Mouse (Mus musculus) limb, embryonic 15.5 days (tissue): ENCODE data around the gene Agbl5. TPM values are rescaled to one million over a fixed set of nuclear protein-coding genes. Genes with fewer than 3 reads are reported as not detected.

ENCODE experiments used
- ATAC-seq: fragments of 200-750 bp; cut with Nextera tagmentation; 2 replicates; pipeline ENCODE4 v1.8.0; 2017; ENCODE audit warnings: low read depth, moderate TSS enrichment; ENCODE audit not compliant: insufficient number of reproducible peaks, low FRiP score, low TSS enrichment
- H3K27ac ChIP-seq: fragments of 300-500 bp; sonication (generic); 2 replicates; pipeline ENCODE4 v1.5.1; 2015; ENCODE audit warnings: moderate library complexity, mild to moderate bottlenecking, inconsistent platforms
- H3K27me3 ChIP-seq: fragments of 300-500 bp; sonication (generic); 2 replicates; pipeline ENCODE4 v1.6.1; 2015; ENCODE audit warnings: inconsistent platforms
- H3K36me3 ChIP-seq: fragments of 300-500 bp; sonication (generic); 2 replicates; pipeline ENCODE4 v1.6.1; 2015; ENCODE audit warnings: inconsistent platforms
- H3K4me1 ChIP-seq: fragments of 300-500 bp; sonication (generic); 2 replicates; pipeline ENCODE4 v1.6.1; 2015; ENCODE audit warnings: inconsistent platforms
- H3K4me2 ChIP-seq: fragments of 300-500 bp; sonication (generic); 2 replicates; pipeline ENCODE4 v1.6.1; 2015; ENCODE audit warnings: mild to moderate bottlenecking, inconsistent platforms
- H3K4me3 ChIP-seq: fragments of 300-500 bp; sonication (generic); 2 replicates; pipeline ENCODE4 v1.5.1; 2015; ENCODE audit warnings: mild to moderate bottlenecking, inconsistent platforms
- H3K9ac ChIP-seq: fragments of 300-500 bp; sonication (generic); 2 replicates; pipeline ENCODE4 v1.6.1; 2015; ENCODE audit warnings: inconsistent platforms
- H3K9me3 ChIP-seq: fragments of 300-500 bp; sonication (generic); 2 replicates; pipeline ENCODE4 v1.6.1; 2016; ENCODE audit warnings: inconsistent platforms
- WGBS: fragments of 180-500 bp; shearing (Covaris S2); methylation state at CpG from one replicate; pipeline ENCODE4 v1.1.7; 2015; 5-methylcytosine and 5-hydroxymethylcytosine counted together
- polyA plus RNA-seq: library from polyadenylated mRNA; unstranded; fragments of >200 nt; fragmentation: Nextera tagmentation; extraction: Ambion mirVana; gene quantifications from 2 replicates; pipeline ENCODE4 v1.2.1, GENCODE M21; 2015

Gene Agbl5
- polyA plus RNA-seq, 1 experiment from 2014 or later: 21.9 TPM

GRCm38 (mm10) chr5:30923119-30923518, 34.6 kb downstream of the Agbl5 start:
- peaks cover 51% of the 10 kb centered on the region for H3K4me1 ChIP-seq
- no peaks in the 10 kb centered on the region for H3K27me3 ChIP-seq
- ATAC-seq: no peak
- no peak overlapping the region for H3K27ac ChIP-seq
- no peak overlapping the region for H3K9ac ChIP-seq
- no peak overlapping the region for H3K4me3 ChIP-seq
- no peaks in the 10 kb centered on the region for H3K9me3 ChIP-seq
- H3K4me2 ChIP-seq: no peak overlapping the region
- H3K36me3 ChIP-seq: peaks cover 32% of the 10 kb centered on the region
- WGBS: 80% methylated on average over 6 of the region's 6 CpGs

DNA sequence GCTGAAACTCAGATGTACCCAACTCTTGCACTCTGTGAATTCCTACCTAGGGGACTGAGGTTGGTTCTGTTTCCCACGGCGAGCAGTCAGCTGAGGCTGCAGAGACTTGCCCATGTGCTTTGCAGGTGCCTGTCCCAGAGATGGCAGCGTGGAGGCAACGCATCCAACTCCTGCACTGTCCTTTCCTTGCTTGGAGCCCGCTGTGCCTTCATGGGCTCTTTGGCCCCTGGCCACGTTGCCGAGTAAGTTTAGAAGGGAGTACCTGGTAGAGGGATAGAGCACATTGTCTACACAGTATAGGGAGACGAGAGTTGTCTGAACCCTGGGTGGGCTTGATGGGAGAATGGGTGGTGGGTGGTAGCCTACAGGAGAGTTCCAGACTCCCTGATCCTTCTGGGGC, 36.1 kb downstream of the Agbl5 start:
- Histone ChIP-seq H3K9me3 (no peaks in the 10 kb centered on the region), H3K27ac (no peak overlapping the region), H3K4me3 (no peak overlapping the region), H3K4me1 (peaks cover 36% of the 10 kb centered on the region), H3K36me3 (peaks cover 18% of the 10 kb centered on the region), H3K9ac (no peak overlapping the region), H3K27me3 (no peaks in the 10 kb centered on the region), H3K4me2 (no peak overlapping the region)
- 72% methylated on average over 8 of the region's 8 CpGs for WGBS
- ATAC-seq: no peak

GRCm38 (mm10) chr5:30925217-30925616, 36.7 kb downstream of the Agbl5 start:
- Histone ChIP-seq H3K4me2 (no peak overlapping the region), H3K36me3 (peaks cover 11% of the 10 kb centered on the region), H3K27me3 (no peaks in the 10 kb centered on the region), H3K9me3 (no peaks in the 10 kb centered on the region), H3K27ac (no peak overlapping the region), H3K9ac (no peak overlapping the region), H3K4me3 (no peak overlapping the region), H3K4me1 (peaks cover 31% of the 10 kb centered on the region)
- WGBS: 88% methylated on average over 5 of the region's 5 CpGs
- ATAC-seq: no peak

DNA sequence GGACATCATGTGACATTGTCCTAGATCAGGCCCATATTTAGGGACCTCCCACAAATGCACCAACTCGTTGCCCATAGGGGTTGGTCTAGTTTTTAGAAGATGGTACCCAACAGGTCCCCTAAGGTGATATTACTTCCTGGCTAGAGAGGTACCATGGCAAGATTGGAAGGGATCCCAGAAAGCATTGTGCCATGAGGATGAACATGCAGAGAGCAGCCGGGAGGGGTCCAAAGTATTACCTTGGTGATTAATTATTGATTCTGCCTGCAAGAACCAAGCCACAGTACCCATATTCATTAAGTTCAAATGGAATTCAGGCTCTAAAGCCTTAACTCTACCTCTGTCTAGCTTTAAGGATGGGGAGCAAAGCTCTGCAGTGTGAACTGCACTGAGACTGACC, 37.6 kb downstream of the Agbl5 start:
- Histone ChIP-seq H3K4me2 (no peak overlapping the region), H3K9me3 (no peaks in the 10 kb centered on the region), H3K36me3 (peaks cover 3% of the 10 kb centered on the region; the same call in 1 of the 2 replicates), H3K4me3 (no peak overlapping the region), H3K27me3 (no peaks in the 10 kb centered on the region), H3K4me1 (peaks cover 25% of the 10 kb centered on the region), H3K9ac (no peak overlapping the region), H3K27ac (no peak overlapping the region)
- ATAC-seq: no peak
- 73% methylated on average over 2 of the region's 2 CpGs for WGBS

DNA sequence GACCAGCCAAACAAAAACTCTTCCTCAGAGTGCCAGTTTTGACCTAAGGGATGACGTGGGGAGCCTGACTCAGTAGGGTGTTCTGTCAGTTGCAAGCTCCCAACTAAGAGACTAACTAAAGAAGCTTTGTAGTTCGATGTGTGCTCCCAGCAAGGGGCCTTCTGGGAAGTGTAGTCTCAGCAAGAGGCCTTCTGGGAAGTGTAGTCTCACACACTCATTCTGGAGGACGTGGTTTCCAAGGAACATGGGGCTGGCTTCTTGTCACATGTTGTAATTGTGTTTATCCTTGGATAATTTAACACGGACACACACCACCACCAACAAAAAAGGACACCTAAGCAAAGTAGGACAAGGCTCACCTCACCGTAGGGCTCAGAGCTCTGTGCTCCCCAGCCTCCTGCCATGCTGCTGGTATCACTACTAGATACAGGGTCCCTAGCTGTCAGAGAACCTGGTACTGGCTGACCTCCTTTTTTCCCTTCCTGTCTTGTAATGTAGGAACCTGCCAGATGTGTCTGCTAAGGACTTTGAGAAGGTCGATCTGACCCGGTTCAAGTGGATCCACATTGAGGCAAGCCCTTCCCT, 39.5 kb downstream of the Agbl5 start:
- no peak overlapping the region for H3K27ac ChIP-seq
- no peak for ATAC-seq
- H3K9me3 ChIP-seq: no peaks in the 10 kb centered on the region
- H3K27me3 ChIP-seq: no peaks in the 10 kb centered on the region
- 0 out of 2 replicates have a peak, but pooled peaks cover 3% of the 10 kb centered on the region for H3K36me3 ChIP-seq
- H3K4me3 ChIP-seq: no peak overlapping the region
- H3K4me1 ChIP-seq: peaks cover 7% of the 10 kb centered on the region; the same call in 1 of the 2 replicates
- no peak overlapping the region for H3K9ac ChIP-seq
- WGBS: 39% methylated on average over 7 of the region's 7 CpGs
- peak overlapping the region; percentile 25; the same call in 1 of the 2 replicates for H3K4me2 ChIP-seq

DNA sequence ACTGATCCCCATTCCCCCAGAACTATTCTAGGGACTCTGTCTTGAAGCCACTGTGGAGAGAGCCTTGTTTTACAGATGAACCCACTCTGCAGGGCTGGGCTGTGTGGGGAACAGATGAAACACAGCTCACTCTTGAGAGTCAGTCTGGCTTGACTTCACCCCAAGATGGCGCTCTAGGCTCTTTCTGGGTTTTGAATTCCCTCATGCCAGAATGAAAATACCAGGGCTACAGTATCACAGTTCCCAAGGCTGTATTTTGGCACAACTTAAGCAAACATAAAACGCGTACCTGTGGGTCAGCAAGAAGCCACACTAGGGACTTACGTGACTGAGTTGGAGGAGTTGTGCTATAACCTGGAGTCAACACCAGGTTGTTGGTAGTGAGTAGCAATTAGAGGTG, 41.6 kb downstream of the Agbl5 start:
- H3K27ac ChIP-seq: no peak overlapping the region
- peaks cover 6% of the 10 kb centered on the region; the same call in 1 of the 2 replicates for H3K4me1 ChIP-seq
- H3K9ac ChIP-seq: no peak overlapping the region
- no peak overlapping the region for H3K4me3 ChIP-seq
- no peak overlapping the region for H3K4me2 ChIP-seq
- no peak; the same call in 1 of the 2 replicates for ATAC-seq
- no peaks in the 10 kb centered on the region for H3K27me3 ChIP-seq
- 0 out of 2 replicates have a peak, but pooled peaks cover 3% of the 10 kb centered on the region for H3K36me3 ChIP-seq
- no peaks in the 10 kb centered on the region for H3K9me3 ChIP-seq
- 32% methylated on average over 4 of the region's 4 CpGs for WGBS

GRCm38 (mm10) chr5:30930846-30931245, 42.4 kb downstream of the Agbl5 start:
- Histone ChIP-seq H3K36me3 (no peaks in the 10 kb centered on the region), H3K4me1 (peaks cover 6% of the 10 kb centered on the region; the same call in 1 of the 2 replicates), H3K4me2 (no peak overlapping the region), H3K27ac (no peak overlapping the region), H3K4me3 (no peak overlapping the region), H3K9ac (no peak overlapping the region), H3K27me3 (no peaks in the 10 kb centered on the region), H3K9me3 (no peaks in the 10 kb centered on the region)
- ATAC-seq: no peak
- 80% methylated on average over 6 of the region's 6 CpGs for WGBS

DNA sequence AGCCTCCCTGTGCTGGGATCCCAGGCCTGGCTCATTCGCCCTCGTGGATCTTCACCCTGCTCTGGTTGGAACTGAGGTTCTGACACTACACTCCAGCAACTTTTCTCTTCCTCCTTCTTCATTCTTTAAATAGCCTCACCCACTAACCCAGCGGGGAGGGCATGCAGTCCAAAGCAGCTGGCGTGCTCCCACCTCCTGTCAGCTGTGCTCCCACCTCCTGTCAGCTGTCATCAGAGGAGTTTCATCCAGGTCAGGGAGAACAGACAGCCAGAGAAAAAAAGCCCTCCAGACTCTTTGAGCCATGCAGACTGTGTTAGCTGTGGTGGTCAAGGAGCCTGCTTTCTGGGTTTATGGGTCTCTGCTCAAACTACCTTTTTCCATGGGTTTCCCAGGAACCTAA, 42.9 kb downstream of the Agbl5 start:
- ATAC-seq: no peak
- H3K4me2 ChIP-seq: no peak overlapping the region
- H3K4me1 ChIP-seq: peaks cover 6% of the 10 kb centered on the region; the same call in 1 of the 2 replicates
- no peak overlapping the region for H3K27ac ChIP-seq
- H3K9ac ChIP-seq: no peak overlapping the region
- no peaks in the 10 kb centered on the region for H3K36me3 ChIP-seq
- H3K27me3 ChIP-seq: no peaks in the 10 kb centered on the region
- WGBS: 77% methylated on average over 4 of the region's 4 CpGs
- H3K4me3 ChIP-seq: no peak overlapping the region
- no peaks in the 10 kb centered on the region for H3K9me3 ChIP-seq

DNA sequence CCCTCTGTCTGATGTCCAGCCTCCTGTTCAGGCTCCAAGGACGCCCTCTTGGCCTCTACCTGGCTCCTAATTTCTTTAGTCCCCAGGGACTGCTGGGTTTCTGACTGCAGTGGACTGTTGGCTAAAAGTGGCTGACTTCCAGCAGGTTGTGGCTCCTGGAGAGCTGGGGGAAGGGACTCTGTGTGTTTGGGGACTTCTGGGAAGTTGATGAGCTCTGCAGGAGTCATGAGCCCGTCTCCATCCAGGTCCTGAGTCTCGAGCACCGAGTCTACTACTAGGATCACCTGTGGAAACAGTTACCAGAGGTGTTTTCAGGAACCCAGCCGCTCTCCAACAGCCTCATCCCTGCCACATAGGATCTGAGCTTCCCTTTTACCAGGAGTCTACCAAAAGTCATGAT, 45.2 kb downstream of the Agbl5 start:
- 63% methylated on average over 5 of the region's 5 CpGs for WGBS

DNA sequence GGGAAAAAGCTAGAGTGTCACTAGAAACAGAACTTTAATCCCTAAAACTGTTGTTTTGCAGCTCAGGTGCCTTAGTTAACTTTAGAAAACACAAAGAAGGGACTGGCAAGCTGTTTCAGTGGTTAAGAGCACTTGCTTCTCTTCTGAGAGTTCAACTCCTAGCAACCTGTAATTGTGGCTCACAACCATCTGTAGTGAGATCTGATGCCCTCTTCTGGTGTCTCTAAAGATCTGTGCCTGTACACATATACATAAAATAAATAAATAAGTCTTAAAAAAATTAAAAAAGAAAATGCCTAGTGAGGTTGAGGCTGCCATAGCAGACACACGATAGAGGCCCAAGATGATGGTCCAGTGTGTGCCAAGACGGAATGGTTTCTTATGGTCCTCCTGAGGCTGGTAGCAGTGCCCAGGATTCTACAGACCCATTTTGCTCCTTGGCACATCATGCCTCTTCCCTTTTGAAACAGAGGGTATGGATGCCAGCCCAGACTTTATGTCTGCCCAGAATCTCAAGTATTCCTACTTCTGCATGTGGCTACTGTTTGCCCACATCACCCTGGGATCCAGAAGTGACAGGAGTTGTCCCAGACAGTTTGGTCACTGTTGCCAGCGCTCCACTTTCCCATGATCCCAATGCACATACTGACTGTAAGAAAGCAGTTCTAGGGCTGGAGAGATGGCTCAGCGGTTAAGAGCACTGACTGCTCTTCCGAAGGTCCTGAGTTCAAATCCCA, 46.4 kb downstream of the Agbl5 start:
- no peak for ATAC-seq
- H3K27ac ChIP-seq: no peak overlapping the region
- H3K4me1 ChIP-seq: peaks cover 3% of the 10 kb centered on the region; the same call in 1 of the 2 replicates
- no peaks in the 10 kb centered on the region for H3K9me3 ChIP-seq
- no peak overlapping the region for H3K4me2 ChIP-seq
- H3K27me3 ChIP-seq: no peaks in the 10 kb centered on the region
- no peaks in the 10 kb centered on the region for H3K36me3 ChIP-seq
- no peak overlapping the region for H3K4me3 ChIP-seq
- WGBS: 88% methylated on average over 5 of the region's 5 CpGs
- H3K9ac ChIP-seq: no peak overlapping the region

More for the DNA sequence above, 45.2 kb downstream of the Agbl5 start:
- H3K27me3 ChIP-seq: no peaks in the 10 kb centered on the region
- no peaks in the 10 kb centered on the region for H3K9me3 ChIP-seq
- no peak overlapping the region for H3K4me2 ChIP-seq
- H3K4me1 ChIP-seq: peaks cover 3% of the 10 kb centered on the region; the same call in 1 of the 2 replicates
- no peak overlapping the region for H3K27ac ChIP-seq
- H3K9ac ChIP-seq: no peak overlapping the region
- H3K36me3 ChIP-seq: no peaks in the 10 kb centered on the region
- no peak for ATAC-seq
- H3K4me3 ChIP-seq: no peak overlapping the region

GRCm38 (mm10) chr5:30943004-30943403, 54.5 kb downstream of the Agbl5 start:
- Histone ChIP-seq H3K27ac (no peak overlapping the region), H3K4me1 (peaks cover 6% of the 10 kb centered on the region), H3K4me2 (no peak overlapping the region), H3K27me3 (peaks cover 6% of the 10 kb centered on the region; the same call in 1 of the 2 replicates), H3K9me3 (no peaks in the 10 kb centered on the region), H3K4me3 (no peak overlapping the region), H3K9ac (no peak overlapping the region), H3K36me3 (no peaks in the 10 kb centered on the region)
- no peak for ATAC-seq
- WGBS: 96% methylated on average over 2 of the region's 2 CpGs

DNA sequence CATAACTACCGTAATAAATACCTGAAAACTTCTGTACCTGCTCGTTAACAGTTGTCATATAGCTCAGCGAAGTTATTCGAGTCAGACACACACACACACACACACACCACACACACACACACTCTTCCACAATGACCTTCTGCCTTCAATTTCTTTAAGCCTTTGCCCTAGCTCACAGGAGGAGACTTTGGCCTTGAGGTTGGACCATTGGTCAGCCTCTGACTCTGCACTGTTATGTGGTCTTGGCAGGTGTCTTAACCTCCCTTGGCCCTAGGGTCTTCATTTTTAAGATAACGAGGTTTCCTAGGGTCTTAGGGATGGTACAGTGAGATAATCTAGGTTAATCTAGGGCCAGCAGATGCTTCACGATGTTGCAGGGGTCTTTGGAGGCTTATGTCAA, 55.9 kb downstream of the Agbl5 start:
- H3K9me3 ChIP-seq: no peaks in the 10 kb centered on the region
- no peak overlapping the region for H3K27ac ChIP-seq
- peaks cover 12% of the 10 kb centered on the region for H3K4me1 ChIP-seq
- no peak overlapping the region for H3K4me2 ChIP-seq
- H3K9ac ChIP-seq: no peak overlapping the region
- 78% methylated on average over 6 of the region's 6 CpGs for WGBS
- no peak for ATAC-seq
- no peak overlapping the region; the same call in 1 of the 2 replicates for H3K4me3 ChIP-seq
- H3K27me3 ChIP-seq: peaks cover 6% of the 10 kb centered on the region; the same call in 1 of the 2 replicates
- H3K36me3 ChIP-seq: no peaks in the 10 kb centered on the region
